Mouse (Mus musculus) heart, embryonic 15.5 days (tissue): ENCODE data around the gene Utrn. TPM values are rescaled to one million over a fixed set of nuclear protein-coding genes. Genes with fewer than 3 reads are reported as not detected.

Experiments used
- ATAC-seq: fragments of 200-750 bp; cut with Nextera tagmentation; replicated peaks from 2 replicates; pipeline ENCODE4 v1.8.0; 2017; ENCODE audit warnings: low read depth, moderate TSS enrichment; ENCODE audit not compliant: insufficient number of reproducible peaks, insufficient read depth, low FRiP score
- H3K27ac ChIP-seq: fragments of 300-500 bp; sonication (generic); 2 replicates; pipeline ENCODE4 v1.5.1; 2015; ENCODE audit warnings: mild to moderate bottlenecking, inconsistent platforms
- H3K27me3 ChIP-seq: fragments of 300-500 bp; sonication (generic); 2 replicates; pipeline ENCODE4 v1.6.1; 2015; ENCODE audit warnings: inconsistent platforms
- H3K36me3 ChIP-seq: fragments of 300-500 bp; sonication (generic); 2 replicates; pipeline ENCODE4 v1.6.1; 2015; ENCODE audit warnings: mild to moderate bottlenecking, inconsistent platforms
- H3K4me1 ChIP-seq: fragments of 300-500 bp; sonication (generic); replicated peaks from 2 replicates; pipeline ENCODE4 v1.6.1; 2015; ENCODE audit warnings: inconsistent platforms
- H3K4me2 ChIP-seq: fragments of 300-500 bp; sonication (generic); 2 replicates; pipeline ENCODE4 v1.6.1; 2015; ENCODE audit warnings: inconsistent platforms, mild to moderate bottlenecking, moderate library complexity
- H3K4me3 ChIP-seq: fragments of 300-500 bp; sonication (generic); 2 replicates; pipeline ENCODE4 v1.5.1; 2015; ENCODE audit warnings: mild to moderate bottlenecking, inconsistent platforms
- H3K9ac ChIP-seq: fragments of 300-500 bp; sonication (generic); 2 replicates; pipeline ENCODE4 v1.6.1; 2015; ENCODE audit warnings: mild to moderate bottlenecking, inconsistent platforms
- H3K9me3 ChIP-seq: fragments of 300-500 bp; sonication (generic); replicated peaks from 2 replicates; pipeline ENCODE4 v1.6.1; 2016; ENCODE audit warnings: inconsistent platforms
- WGBS: fragments of 180-500 bp; shearing (Covaris S2); methylation state at CpG from one replicate; pipeline ENCODE4 v1.1.7; 2015; ENCODE audit warnings: mixed read lengths; 5-methylcytosine and 5-hydroxymethylcytosine counted together
- polyA plus RNA-seq: library from polyadenylated mRNA; unstranded; fragments of >200 nt; fragmentation: Nextera tagmentation; extraction: Ambion mirVana; gene quantifications from 2 replicates; pipeline ENCODE4 v1.2.1, GENCODE M21; 2015

Utrn gene
- polyA plus RNA-seq, 1 experiment from 2014 or later = 58.8 TPM

GRCm38 (mm10) chr10:12469391-12470057 is 399.6 kb downstream of the Utrn start:
- Histone ChIP-seq H3K4me2 (no peak overlapping the region), H3K27me3 (no peaks in the 10 kb centered on the region), H3K4me1 (no peaks in the 10 kb centered on the region), H3K27ac (no peak overlapping the region), H3K36me3 (no peaks in the 10 kb centered on the region; the same call in 1 of the 2 replicates), H3K4me3 (no peak overlapping the region), H3K9me3 (no peaks in the 10 kb centered on the region), H3K9ac (no peak overlapping the region)
- WGBS = 49% methylated on average over 5 of the region's 5 CpGs
- no peak for ATAC-seq

- H3K27ac ChIP-seq = no peak overlapping the region
- H3K36me3 ChIP-seq = no peaks in the 10 kb centered on the region; the same call in 1 of the 2 replicates
- H3K27me3 ChIP-seq = no peaks in the 10 kb centered on the region
- WGBS = 58% methylated on average over 2 of the region's 2 CpGs
- no peak overlapping the region for H3K4me3 ChIP-seq
- no peak overlapping the region for H3K4me2 ChIP-seq
- ATAC-seq = no peak
- no peaks in the 10 kb centered on the region for H3K4me1 ChIP-seq
- no peaks in the 10 kb centered on the region for H3K9me3 ChIP-seq
- H3K9ac ChIP-seq = no peak overlapping the region
These were observed 401.6 kb downstream of the Utrn start for GRCm38 (mm10) chr10:12467544-12467943.

- Histone ChIP-seq H3K4me1 (no peaks in the 10 kb centered on the region), H3K9ac (no peak overlapping the region), H3K4me3 (no peak overlapping the region), H3K27me3 (no peaks in the 10 kb centered on the region), H3K36me3 (peaks cover 14% of the 10 kb centered on the region; the same call in 1 of the 2 replicates), H3K4me2 (no peak overlapping the region), H3K27ac (no peak overlapping the region), H3K9me3 (no peaks in the 10 kb centered on the region)
- ATAC-seq = no peak
These were observed 408.2 kb downstream of the Utrn start for GRCm38 (mm10) chr10:12460945-12461344.

- ATAC-seq = no peak
- Histone ChIP-seq H3K27me3 (no peaks in the 10 kb centered on the region), H3K4me2 (no peak overlapping the region), H3K27ac (no peak overlapping the region), H3K9ac (no peak overlapping the region), H3K4me3 (no peak overlapping the region), H3K4me1 (no peaks in the 10 kb centered on the region), H3K36me3 (peaks cover 11% of the 10 kb centered on the region), H3K9me3 (no peaks in the 10 kb centered on the region)
- WGBS = 84% methylated on average over 1 of the region's 1 CpGs
These were observed 412.3 kb downstream of the Utrn start for GRCm38 (mm10) chr10:12456867-12457266.

GRCm38 (mm10) chr10:12452641-12453040 is 416.5 kb downstream of the Utrn start:
- Histone ChIP-seq H3K4me2 (no peak overlapping the region), H3K27me3 (no peaks in the 10 kb centered on the region), H3K4me1 (no peaks in the 10 kb centered on the region), H3K36me3 (peaks cover 9% of the 10 kb centered on the region), H3K9ac (no peak overlapping the region), H3K9me3 (no peaks in the 10 kb centered on the region), H3K27ac (no peak overlapping the region), H3K4me3 (no peak overlapping the region)
- no peak for ATAC-seq
- 85% methylated on average over 2 of the region's 2 CpGs for WGBS

GRCm38 (mm10) chr10:12444122-12444521 is 425.0 kb downstream of the Utrn start:
- H3K27ac ChIP-seq = no peak overlapping the region
- no peak for ATAC-seq
- no peak overlapping the region for H3K4me3 ChIP-seq
- H3K9me3 ChIP-seq = no peaks in the 10 kb centered on the region
- H3K4me2 ChIP-seq = no peak overlapping the region
- 85% methylated on average over 4 of the region's 4 CpGs for WGBS
- no peak overlapping the region for H3K9ac ChIP-seq
- no peaks in the 10 kb centered on the region for H3K4me1 ChIP-seq
- H3K36me3 ChIP-seq = peaks cover 26% of the 10 kb centered on the region
- no peaks in the 10 kb centered on the region for H3K27me3 ChIP-seq

- Histone ChIP-seq H3K36me3 (no peaks in the 10 kb centered on the region), H3K27ac (no peak overlapping the region), H3K4me2 (no peak overlapping the region), H3K4me1 (no peaks in the 10 kb centered on the region), H3K4me3 (no peak overlapping the region), H3K27me3 (no peaks in the 10 kb centered on the region), H3K9ac (no peak overlapping the region), H3K9me3 (no peaks in the 10 kb centered on the region)
- ATAC-seq = no peak
- WGBS = 83% methylated on average over 2 of the region's 2 CpGs
These were observed 436.0 kb downstream of the Utrn start for GRCm38 (mm10) chr10:12433161-12433560.

- ATAC-seq = 0 out of 2 replicates have a peak, but pooled peaks have one; percentile 60
- H3K9ac ChIP-seq = no peak overlapping the region
- peak overlapping the region; percentile 71 for H3K27ac ChIP-seq
- H3K4me1 ChIP-seq = 0 out of 2 replicates have a peak, but pooled peaks cover 2% of the 10 kb centered on the region
- H3K4me2 ChIP-seq = no peak overlapping the region
- H3K4me3 ChIP-seq = no peak overlapping the region
- H3K36me3 ChIP-seq = no peaks in the 10 kb centered on the region
- no peaks in the 10 kb centered on the region for H3K27me3 ChIP-seq
- H3K9me3 ChIP-seq = no peaks in the 10 kb centered on the region
These were observed 438.8 kb downstream of the Utrn start for GRCm38 (mm10) chr10:12430399-12430798.

GRCm38 (mm10) chr10:12426866-12427265 is 442.3 kb downstream of the Utrn start:
- no peaks in the 10 kb centered on the region for H3K9me3 ChIP-seq

GRCm38 (mm10) chr10:12424944-12425343 is 444.2 kb downstream of the Utrn start:
- no peaks in the 10 kb centered on the region for H3K36me3 ChIP-seq
- no peaks in the 10 kb centered on the region for H3K9me3 ChIP-seq
- H3K4me2 ChIP-seq = no peak overlapping the region
- no peak for ATAC-seq
- no peak overlapping the region for H3K27ac ChIP-seq
- H3K9ac ChIP-seq = no peak overlapping the region
- no peaks in the 10 kb centered on the region for H3K27me3 ChIP-seq
- 0 out of 2 replicates have a peak, but pooled peaks cover 2% of the 10 kb centered on the region for H3K4me1 ChIP-seq
- H3K4me3 ChIP-seq = no peak overlapping the region
- 73% methylated on average over 2 of the region's 2 CpGs for WGBS

More at GRCm38 (mm10) chr10:12426866-12427265, 442.3 kb downstream of the Utrn start:
- ATAC-seq = no peak
- Histone ChIP-seq H3K27me3 (no peaks in the 10 kb centered on the region), H3K36me3 (no peaks in the 10 kb centered on the region), H3K4me2 (no peak overlapping the region), H3K27ac (no peak overlapping the region), H3K4me1 (0 out of 2 replicates have a peak, but pooled peaks cover 2% of the 10 kb centered on the region), H3K9ac (no peak overlapping the region), H3K4me3 (no peak overlapping the region)
- 68% methylated on average over 8 of the region's 8 CpGs for WGBS

GRCm38 (mm10) chr10:12423994-12424725 is 445.0 kb downstream of the Utrn start:
- H3K9ac ChIP-seq = no peak overlapping the region
- H3K4me2 ChIP-seq = no peak overlapping the region
- WGBS = 85% methylated on average over 7 of the region's 7 CpGs
- H3K36me3 ChIP-seq = no peaks in the 10 kb centered on the region
- no peak overlapping the region for H3K27ac ChIP-seq
- no peak overlapping the region for H3K4me3 ChIP-seq
- ATAC-seq = no peak
- no peaks in the 10 kb centered on the region for H3K9me3 ChIP-seq
- H3K4me1 ChIP-seq = 0 out of 2 replicates have a peak, but pooled peaks cover 2% of the 10 kb centered on the region
- H3K27me3 ChIP-seq = no peaks in the 10 kb centered on the region
